Mouse (Mus musculus) brain, embryonic 14.5 days (tissue): ENCODE results near the gene Agbl1. TPM values are rescaled to one million over a fixed set of nuclear protein-coding genes. Genes with fewer than 3 reads are reported as not detected.

Experiments used
- DNase-seq: peaks from one replicate; pipeline ENCODE4 v3.0.0-alpha.2; 2011; ENCODE audit warnings: low read depth
- CTCF ChIP-seq: fragments of 200-500 bp; IDR thresholded peaks from 2 replicates; pipeline ENCODE4 v1.5.1; 2012; ENCODE audit warnings: inconsistent platforms, mild to moderate bottlenecking, moderate library complexity, borderline replicate concordance; ENCODE audit not compliant: insufficient read depth, insufficient read length; ENCODE audit errors: extremely low read depth
- POLR2A ChIP-seq: fragments of 200-500 bp; IDR thresholded peaks from 2 replicates; pipeline ENCODE4 v1.6.1; 2012; ENCODE audit warnings: mild to moderate bottlenecking, inconsistent platforms, borderline replicate concordance; ENCODE audit not compliant: poor library complexity, insufficient read depth, insufficient read length, severe bottlenecking; ENCODE audit errors: extremely low read depth
- polyA plus RNA-seq: library from polyadenylated mRNA; depleted of rRNA; stranded (reverse); fragments of >200 nt; gene quantifications from 2 replicates; pipeline ENCODE4 v1.2.3, GENCODE M21; 2012

Gene Agbl1
- polyA plus RNA-seq, 1 experiment = 0.18 TPM

- TF ChIP-seq POLR2A = no peak
- no peak for TF ChIP-seq CTCF
- no peak for DNase-seq
Observed at GRCm38 (mm10) chr7:76407930-76408557, 178.4 kb downstream of the Agbl1 start.

- no peak for TF ChIP-seq CTCF
- no peak for TF ChIP-seq POLR2A
- DNase-seq = peak; percentile 53
Observed at GRCm38 (mm10) chr7:76409020-76409419, 179.3 kb downstream of the Agbl1 start.

- DNase-seq = no peak
- TF ChIP-seq CTCF = no peak
- no peak for TF ChIP-seq POLR2A
Observed at GRCm38 (mm10) chr7:76410403-76411180, 180.9 kb downstream of the Agbl1 start.

DNA sequence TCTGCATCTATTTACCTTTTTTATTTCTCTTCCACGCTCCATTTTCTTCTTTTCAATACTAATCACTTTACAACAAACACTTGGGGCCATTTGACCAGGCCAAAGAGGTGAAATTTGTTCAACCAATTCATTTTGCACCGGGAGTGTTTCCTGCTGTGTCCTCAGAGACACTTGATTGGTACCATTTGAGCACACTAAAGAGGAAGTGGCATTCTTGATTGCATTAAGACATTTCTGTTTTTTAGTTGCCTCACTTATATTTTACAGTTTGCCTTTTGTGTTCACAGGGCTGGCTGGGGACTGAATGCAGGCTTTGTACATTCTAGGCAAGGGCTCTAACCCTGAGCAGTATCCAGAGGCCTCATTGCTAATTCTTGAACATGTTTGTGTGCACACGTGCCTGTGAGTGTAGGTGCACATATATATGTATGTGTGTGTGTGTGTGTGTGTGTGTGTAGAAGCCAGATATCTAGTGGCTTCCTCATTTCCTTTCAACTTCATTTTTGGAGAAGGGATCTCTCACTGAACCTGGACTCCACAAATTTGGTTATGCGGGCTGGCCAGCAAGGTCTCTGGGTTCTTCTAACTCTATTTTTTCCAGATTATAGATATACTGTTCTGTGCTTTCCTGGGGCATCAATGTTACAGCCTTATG, 182.4 kb downstream of the Agbl1 start:
- TF ChIP-seq POLR2A (no peak), CTCF (no peak)
- DNase-seq = no peak

DNA sequence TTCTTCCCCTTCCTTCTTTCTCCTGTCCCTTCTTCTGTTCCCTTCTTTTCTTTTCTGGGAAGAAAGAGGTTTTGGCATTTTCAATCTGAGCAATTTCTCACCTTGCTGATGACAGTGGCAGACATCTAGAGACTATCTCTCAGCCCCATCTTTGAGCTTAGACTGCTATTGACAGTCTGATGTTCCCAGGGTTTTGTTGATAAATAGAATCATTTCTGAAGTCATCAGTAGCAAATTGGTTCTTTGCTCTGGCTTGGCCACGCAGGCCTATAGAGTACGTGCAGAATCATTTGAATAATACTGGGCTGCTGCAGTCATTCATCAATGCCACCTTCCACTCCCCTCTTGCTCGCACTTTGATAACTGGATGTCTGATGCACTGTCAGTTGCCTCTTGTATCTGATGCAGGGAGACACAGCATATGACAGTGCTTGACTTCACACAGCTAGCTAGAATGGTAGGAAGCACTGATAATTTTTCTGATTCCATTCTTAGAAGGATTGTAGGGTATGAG, 186.5 kb downstream of the Agbl1 start:
- no peak for TF ChIP-seq CTCF
- TF ChIP-seq POLR2A = no peak
- DNase-seq = no peak

DNA sequence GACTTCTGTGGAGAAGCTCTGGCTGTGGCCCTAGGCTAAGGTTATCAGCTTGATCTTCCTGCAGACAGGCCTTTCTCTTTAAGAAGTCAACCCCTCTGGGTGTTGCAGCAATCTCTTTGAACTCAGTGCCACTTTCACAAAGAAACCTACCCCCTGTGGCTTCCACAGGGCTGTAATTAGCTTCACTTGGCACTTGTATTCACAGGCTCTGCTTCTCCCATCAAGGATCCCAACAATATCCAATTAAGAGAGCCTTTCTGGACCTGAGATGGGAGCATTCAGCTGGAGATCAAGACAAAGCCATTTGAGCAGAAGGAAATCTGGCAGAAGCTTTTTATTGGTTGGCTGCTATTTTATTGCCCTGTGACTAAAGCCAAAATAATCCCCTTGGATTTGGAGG, 208.9 kb downstream of the Agbl1 start:
- no peak for TF ChIP-seq CTCF
- TF ChIP-seq POLR2A = no peak
- DNase-seq = peak; percentile 94

GRCm38 (mm10) chr7:76438988-76439387, 209.3 kb downstream of the Agbl1 start:
- DNase-seq = peak; percentile 72
- TF ChIP-seq POLR2A = no peak
- no peak for TF ChIP-seq CTCF

DNA sequence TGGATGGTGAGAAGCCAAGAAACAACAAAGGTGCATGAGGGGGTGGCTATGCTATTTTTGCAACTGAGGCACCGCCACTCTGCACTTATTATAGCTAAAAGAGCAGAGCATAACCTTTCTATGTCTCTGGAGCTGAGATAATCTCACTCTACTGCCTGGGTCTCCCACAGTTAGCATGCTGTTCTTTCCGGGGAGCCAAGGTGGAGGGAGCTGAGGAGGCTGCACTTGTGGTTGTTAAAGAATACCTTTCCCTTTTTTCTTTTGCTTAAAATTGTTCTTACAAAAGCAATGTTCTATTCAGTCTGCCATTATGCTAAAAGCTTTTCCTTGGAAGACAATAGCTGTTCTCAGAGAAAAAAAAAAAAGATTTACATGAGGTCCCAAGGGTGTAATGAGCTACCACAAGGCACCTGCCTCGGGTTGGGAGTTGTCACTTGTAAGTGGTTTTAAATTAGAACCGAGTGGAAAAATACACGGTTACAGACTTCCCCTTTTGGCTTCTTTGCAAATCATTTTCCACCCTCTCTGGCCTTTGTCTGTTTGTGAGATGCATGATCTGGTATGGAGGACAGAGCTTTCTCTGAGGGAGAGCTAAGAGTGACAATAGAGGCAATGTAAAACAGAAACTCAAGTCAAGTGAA, 232.8 kb downstream of the Agbl1 start:
- peak; percentile 59 for DNase-seq
- TF ChIP-seq POLR2A (no peak), CTCF (no peak)

- TF ChIP-seq POLR2A (no peak), CTCF (no peak)
- DNase-seq = no peak
Observed at GRCm38 (mm10) chr7:76466427-76466826, 236.7 kb downstream of the Agbl1 start.

GRCm38 (mm10) chr7:76474233-76474632, 244.5 kb downstream of the Agbl1 start:
- DNase-seq = peak; percentile 38
- TF ChIP-seq CTCF (no peak), POLR2A (no peak)

DNA sequence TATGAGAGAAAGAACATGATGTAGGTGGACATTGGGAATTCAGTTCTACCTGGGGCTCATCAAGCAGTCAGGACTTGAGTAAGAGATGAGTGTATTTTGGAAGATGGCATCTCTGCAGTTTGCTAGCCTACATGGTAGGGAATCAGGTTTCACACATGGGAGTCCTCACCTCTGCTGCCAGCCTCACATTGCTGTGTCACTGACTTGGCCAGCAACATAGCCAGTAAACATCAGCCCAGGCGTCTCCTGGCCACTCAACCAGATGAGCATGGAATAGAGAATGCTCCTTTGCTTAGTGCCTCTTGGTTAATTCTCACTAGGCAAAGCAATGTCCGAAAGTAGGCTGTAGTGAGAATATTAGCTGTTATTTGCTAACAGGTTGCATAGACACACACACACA, 255.9 kb downstream of the Agbl1 start:
- DNase-seq = no peak
- no peak for TF ChIP-seq CTCF

GRCm38 (mm10) chr7:76487519-76487918, 257.8 kb downstream of the Agbl1 start:
- TF ChIP-seq CTCF (no peak), POLR2A (no peak)
- DNase-seq = peak; percentile 67

GRCm38 (mm10) chr7:76524291-76524690, 294.6 kb downstream of the Agbl1 start:
- no peak for TF ChIP-seq POLR2A
- TF ChIP-seq CTCF = no peak
- peak; percentile 72 for DNase-seq
